Mouse (Mus musculus): Measurements from ENCODE around the gene Rbfox2. TPM values are rescaled to one million over a fixed set of nuclear protein-coding genes. Genes with fewer than 3 reads are reported as not detected.

Gene Rbfox2
- polyA plus RNA-seq, 1 experiment, result 18.7 TPM

- peaks cover 11% of the 10 kb centered on the region for H3K4me1 ChIP-seq (ENCODE audit: control insufficient read depth, insufficient read depth, low read length)
- 55% methylated on average over 5 of the region's 5 CpGs for WGBS
- H3K27me3 ChIP-seq (replicated peaks; ENCODE audit: control insufficient read depth, insufficient read depth, low read length), result no peaks in the 10 kb centered on the region
- DNase-seq, result peak; percentile 69
- TF ChIP-seq CTCF (conservative IDR thresholded peaks at IDR 0.05; ENCODE audit: insufficient read depth, insufficient read length, low read depth, low read length) (no peak), POLR2A (IDR thresholded peaks at IDR 0.05; ENCODE audit: low read depth, low read length) (no peak)
- peak overlapping the region; percentile 17 for H3K27ac ChIP-seq (ENCODE audit: insufficient read depth, low read depth, low read length)
- H3K4me3 ChIP-seq (ENCODE audit: insufficient read depth, low read depth, low read length), result no peak overlapping the region
- no peaks in the 10 kb centered on the region for H3K36me3 ChIP-seq (ENCODE audit: control insufficient read depth, insufficient read depth, low read length)
Observed at GRCm38 (mm10) chr15:77213829-77214228, 93.0 kb downstream of the Rbfox2 start.

- 74% methylated on average over 7 of the region's 7 CpGs for WGBS
- Histone ChIP-seq H3K27me3 (replicated peaks; ENCODE audit: control insufficient read depth, insufficient read depth, low read length) (no peaks in the 10 kb centered on the region), H3K36me3 (ENCODE audit: control insufficient read depth, insufficient read depth, low read length) (no peaks in the 10 kb centered on the region), H3K27ac (ENCODE audit: insufficient read depth, low read depth, low read length) (peak overlapping the region; percentile 20; the same call in 1 of the 2 replicates), H3K4me3 (ENCODE audit: insufficient read depth, low read depth, low read length) (no peak overlapping the region), H3K4me1 (ENCODE audit: control insufficient read depth, insufficient read depth, low read length) (peaks cover 11% of the 10 kb centered on the region)
- no peak for TF ChIP-seq CTCF (conservative IDR thresholded peaks at IDR 0.05; ENCODE audit: insufficient read depth, insufficient read length, low read depth, low read length)
- no peak for TF ChIP-seq POLR2A (IDR thresholded peaks at IDR 0.05; ENCODE audit: low read depth, low read length)
- DNase-seq, result no peak
Observed at GRCm38 (mm10) chr15:77212818-77213217, 94.0 kb downstream of the Rbfox2 start.

- no peak for DNase-seq
- no peak for TF ChIP-seq POLR2A (IDR thresholded peaks at IDR 0.05; ENCODE audit: low read depth, low read length)
- no peak for TF ChIP-seq CTCF (conservative IDR thresholded peaks at IDR 0.05; ENCODE audit: insufficient read depth, insufficient read length, low read depth, low read length)
- no peaks in the 10 kb centered on the region for H3K36me3 ChIP-seq (ENCODE audit: control insufficient read depth, insufficient read depth, low read length)
- no peak overlapping the region for H3K27ac ChIP-seq (ENCODE audit: insufficient read depth, low read depth, low read length)
- peaks cover 11% of the 10 kb centered on the region for H3K4me1 ChIP-seq (ENCODE audit: control insufficient read depth, insufficient read depth, low read length)
- H3K27me3 ChIP-seq (replicated peaks; ENCODE audit: control insufficient read depth, insufficient read depth, low read length), result no peaks in the 10 kb centered on the region
- 61% methylated on average over 4 of the region's 4 CpGs for WGBS
- no peak overlapping the region for H3K4me3 ChIP-seq (ENCODE audit: insufficient read depth, low read depth, low read length)
Observed at GRCm38 (mm10) chr15:77212217-77212757, 94.5 kb downstream of the Rbfox2 start.

GRCm38 (mm10) chr15:77206996-77207395 is 99.8 kb downstream of the Rbfox2 start:
- TF ChIP-seq POLR2A (IDR thresholded peaks at IDR 0.05; ENCODE audit: low read depth, low read length) (no peak), CTCF (conservative IDR thresholded peaks at IDR 0.05; ENCODE audit: insufficient read depth, insufficient read length, low read depth, low read length) (no peak)
- 85% methylated on average over 5 of the region's 5 CpGs for WGBS
- no peak overlapping the region for H3K27ac ChIP-seq (ENCODE audit: insufficient read depth, low read depth, low read length)
- H3K4me1 ChIP-seq (ENCODE audit: control insufficient read depth, insufficient read depth, low read length), result peaks cover 20% of the 10 kb centered on the region
- no peak overlapping the region for H3K4me3 ChIP-seq (ENCODE audit: insufficient read depth, low read depth, low read length)
- no peaks in the 10 kb centered on the region for H3K27me3 ChIP-seq (replicated peaks; ENCODE audit: control insufficient read depth, insufficient read depth, low read length)
- DNase-seq, result no peak
- no peaks in the 10 kb centered on the region for H3K36me3 ChIP-seq (ENCODE audit: control insufficient read depth, insufficient read depth, low read length)

GRCm38 (mm10) chr15:77204951-77205350 is 101.9 kb downstream of the Rbfox2 start:
- Histone ChIP-seq H3K27ac (ENCODE audit: insufficient read depth, low read depth, low read length) (no peak overlapping the region), H3K4me3 (ENCODE audit: insufficient read depth, low read depth, low read length) (no peak overlapping the region), H3K4me1 (ENCODE audit: control insufficient read depth, insufficient read depth, low read length) (peaks cover 15% of the 10 kb centered on the region), H3K27me3 (replicated peaks; ENCODE audit: control insufficient read depth, insufficient read depth, low read length) (no peaks in the 10 kb centered on the region), H3K36me3 (ENCODE audit: control insufficient read depth, insufficient read depth, low read length) (no peaks in the 10 kb centered on the region)
- 71% methylated on average over 7 of the region's 7 CpGs for WGBS
- no peak for DNase-seq
- TF ChIP-seq POLR2A (IDR thresholded peaks at IDR 0.05; ENCODE audit: low read depth, low read length), result no peak
- no peak for TF ChIP-seq CTCF (conservative IDR thresholded peaks at IDR 0.05; ENCODE audit: insufficient read depth, insufficient read length, low read depth, low read length)

GRCm38 (mm10) chr15:77203255-77203981 is 103.4 kb downstream of the Rbfox2 start:
- no peaks in the 10 kb centered on the region for H3K36me3 ChIP-seq (ENCODE audit: control insufficient read depth, insufficient read depth, low read length)
- peak; percentile 79 for DNase-seq
- TF ChIP-seq CTCF (conservative IDR thresholded peaks at IDR 0.05; ENCODE audit: insufficient read depth, insufficient read length, low read depth, low read length) (no peak), POLR2A (IDR thresholded peaks at IDR 0.05; ENCODE audit: low read depth, low read length) (no peak)
- WGBS, result 52% methylated on average over 14 of the region's 14 CpGs
- no peak overlapping the region for H3K4me3 ChIP-seq (ENCODE audit: insufficient read depth, low read depth, low read length)
- no peak overlapping the region for H3K27ac ChIP-seq (ENCODE audit: insufficient read depth, low read depth, low read length)
- no peaks in the 10 kb centered on the region for H3K27me3 ChIP-seq (replicated peaks; ENCODE audit: control insufficient read depth, insufficient read depth, low read length)
- peaks cover 15% of the 10 kb centered on the region for H3K4me1 ChIP-seq (ENCODE audit: control insufficient read depth, insufficient read depth, low read length)

GRCm38 (mm10) chr15:77202881-77203254 is 103.9 kb downstream of the Rbfox2 start:
- 69% methylated on average over 3 of the region's 3 CpGs for WGBS
- no peak overlapping the region for H3K4me3 ChIP-seq (ENCODE audit: insufficient read depth, low read depth, low read length)

More at GRCm38 (mm10) chr15:77202881-77203254, 103.9 kb downstream of the Rbfox2 start:
- no peak for DNase-seq
- Histone ChIP-seq H3K27ac (ENCODE audit: insufficient read depth, low read depth, low read length) (no peak overlapping the region), H3K4me1 (ENCODE audit: control insufficient read depth, insufficient read depth, low read length) (peaks cover 15% of the 10 kb centered on the region), H3K27me3 (replicated peaks; ENCODE audit: control insufficient read depth, insufficient read depth, low read length) (no peaks in the 10 kb centered on the region), H3K36me3 (ENCODE audit: control insufficient read depth, insufficient read depth, low read length) (no peaks in the 10 kb centered on the region)
- no peak for TF ChIP-seq POLR2A (IDR thresholded peaks at IDR 0.05; ENCODE audit: low read depth, low read length)
